Mouse (Mus musculus) spleen, postnatal 36 days (tissue): Measurements from ENCODE around the gene Axl.

Experiments used
- DNase-seq, 2 experiments: peaks; one replicate each; pipeline ENCODE4 v3.0.0; 2022; ENCODE audit warnings: low spot score in 2 of 2, mixed read lengths in 1 of 2

The Axl gene

GRCm38 (mm10) chr7:25710519-25711130, 77.9 kb downstream of the Axl start:
- DNase-seq = peak in 1 of 2 experiments; percentile 9

- DNase-seq = no peak
Observed at GRCm38 (mm10) chr7:25709961-25710360, 78.5 kb downstream of the Axl start.

GRCm38 (mm10) chr7:25707581-25708292, 80.8 kb downstream of the Axl start:
- peak in 1 of 2 experiments; percentile 55 for DNase-seq
